Mouse (Mus musculus) E14TG2a.4 (cell line): ENCODE data around the gene Mmp20.

Experiments
- CTCF ChIP-seq: conservative IDR thresholded peaks from 2 replicates; pipeline ENCODE4 v1.5.1; 2014; ENCODE audit warnings: low read length
- NANOG ChIP-seq: IDR thresholded peaks from 2 replicates; pipeline ENCODE4 v1.6.1; 2014; ENCODE audit warnings: borderline replicate concordance, low read length, mixed read lengths
- POU5F1 ChIP-seq: IDR thresholded peaks from 2 replicates; pipeline ENCODE4 v1.6.1; 2014; ENCODE audit warnings: low read length, borderline replicate concordance

DNA sequence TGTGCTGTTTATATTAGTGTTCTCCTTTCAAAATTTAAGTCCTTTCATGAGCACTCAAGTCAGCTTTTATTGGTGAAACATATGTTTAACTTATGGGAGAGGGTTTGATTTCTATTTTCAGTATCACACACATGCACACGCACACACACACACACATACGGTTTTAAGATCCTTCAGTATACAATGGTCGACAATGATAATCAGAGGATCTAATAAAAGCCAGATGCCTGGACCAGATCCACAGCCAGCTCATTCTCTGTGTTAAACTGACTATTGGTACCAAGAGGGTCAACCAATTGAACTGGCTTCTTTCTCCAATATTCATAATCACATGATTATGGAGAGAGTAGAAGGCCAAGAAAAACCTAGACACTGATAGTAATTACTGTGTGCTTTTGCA lies 67.6 kb downstream of the Mmp20 start:
- TF ChIP-seq CTCF: no peak
- no peak for TF ChIP-seq POU5F1
- no peak for TF ChIP-seq NANOG
